Mouse (Mus musculus) c-Kit-negative CD71-positive TER-119-positive erythroid progenitor cells, embryonic 14.5 days (primary cell): ENCODE data around the gene Gm2244.
"Not testable (repeated sequence)": the region's sequence is repeated elsewhere in the genome, so short reads cannot be mapped to it uniquely, and the experiment has no call there.

Experiments used
- DNase-seq: peaks from one replicate; pipeline ENCODE4 v3.0.0-alpha.2; 2013; ENCODE audit warnings: low read depth, low spot score

Gm2244 gene

DNA sequence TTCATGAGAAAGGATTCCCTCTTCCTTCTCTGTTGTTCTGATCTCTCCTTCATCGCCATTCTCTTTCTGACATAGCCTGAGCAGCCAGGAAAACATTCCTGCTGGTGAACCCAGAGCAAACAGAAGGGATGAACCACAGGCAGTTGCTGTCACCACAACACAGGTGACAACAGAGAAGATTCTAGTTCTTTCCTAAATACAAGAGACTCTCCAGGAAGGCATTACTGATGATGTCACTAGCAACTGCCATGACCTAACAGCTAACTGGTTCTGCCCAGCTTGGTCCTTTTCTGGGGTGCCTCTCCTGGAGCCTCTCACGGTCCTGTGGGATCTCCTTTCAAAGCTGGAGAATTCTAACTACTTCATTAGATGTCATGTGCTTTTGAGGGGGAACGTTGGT is at the start of gene Gm2244:
Gene Gm2244 (minus strand): TSS at position 101 of the 400 bp plus-strand sequence.
- DNase-seq, result not testable (repeated sequence)

DNA sequence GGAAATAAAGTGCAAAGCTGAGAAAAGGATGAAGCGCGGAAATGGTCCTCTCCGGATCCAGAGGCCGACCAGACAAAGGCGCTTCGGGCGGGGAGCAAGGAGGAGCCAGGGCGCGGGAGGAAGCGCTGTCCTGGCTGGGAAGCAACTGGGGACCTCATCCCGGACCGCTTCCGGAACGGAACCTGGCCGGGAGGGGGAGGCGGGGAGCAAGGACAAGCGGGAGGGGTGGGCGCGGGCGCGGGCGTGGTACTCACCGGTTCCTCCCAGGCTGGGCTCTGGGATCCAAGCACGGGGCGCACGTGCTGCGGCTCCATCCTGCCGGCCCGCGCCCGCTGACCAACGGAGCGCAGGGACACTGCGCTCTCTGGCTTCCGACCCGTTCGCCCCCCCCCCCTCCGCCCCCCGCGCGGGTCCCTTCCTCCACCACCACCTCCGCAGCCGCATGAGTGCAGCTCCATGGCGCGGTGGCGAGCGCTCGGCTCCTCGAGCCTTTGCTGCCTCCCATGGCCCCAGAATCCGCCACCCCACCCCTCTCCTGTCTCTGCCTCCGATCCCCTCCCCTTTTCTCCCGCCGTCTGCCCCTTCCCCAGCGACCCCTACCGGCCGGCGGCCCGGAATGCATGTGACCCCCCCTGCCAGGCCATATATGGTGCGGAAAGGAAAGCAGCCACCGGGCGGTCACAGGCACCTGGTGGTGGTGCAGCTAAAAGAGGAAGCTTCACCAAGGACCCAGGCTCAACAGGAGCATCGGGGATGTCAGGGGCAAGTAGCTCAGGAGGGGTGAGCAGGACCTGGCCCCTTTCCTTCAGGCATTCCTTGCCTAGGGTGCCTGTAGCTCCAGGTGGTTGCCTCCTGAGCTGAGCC is 35.3 kb upstream of the Gm2244 start, which contains the start of gene Gm2237:
Gene Gm2237 (minus strand): TSS at position 332 of the 864 bp plus-strand sequence.
- not testable (repeated sequence) for DNase-seq
